Mouse (Mus musculus): ENCODE measurements around the gene Flnb.

DNA sequence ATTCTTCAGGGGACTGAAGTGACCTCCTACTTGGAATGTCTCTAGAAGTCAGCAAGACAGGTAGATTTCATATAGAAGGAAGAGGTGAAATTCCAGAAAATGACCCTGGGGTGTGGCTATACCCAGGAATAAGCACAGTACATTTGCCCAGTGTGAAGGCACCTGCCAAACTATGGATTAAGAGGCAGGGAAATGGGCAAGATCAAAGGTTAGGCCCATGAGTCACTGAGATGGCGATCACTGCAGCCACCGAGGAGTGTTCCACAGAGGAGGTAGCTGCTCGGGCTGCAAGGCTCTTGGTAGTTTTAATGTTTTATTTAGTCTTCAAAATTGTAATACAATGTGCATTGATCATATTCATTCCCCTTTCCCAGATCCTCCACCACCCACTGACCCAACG, 21.8 kb upstream of the Flnb start:
- TF ChIP-seq POLR2A (IDR thresholded peaks at IDR 0.05; ENCODE audit: low read depth, low read length) (no peak), CTCF (conservative IDR thresholded peaks at IDR 0.05; ENCODE audit: insufficient read depth, insufficient read length, low read depth, low read length) (no peak)
